Mouse (Mus musculus): ENCODE results near the gene Gm13090. TPM values are rescaled to one million over a fixed set of nuclear protein-coding genes. Genes with fewer than 3 reads are reported as not detected.

Gm13090 gene
- polyA plus RNA-seq (2016; fragmentation: Nextera tagmentation; extraction: Ambion mirVana), result not detected in 2 replicates

- Histone ChIP-seq H3K4me3 (no peak within 1 kb of the TSS), H3K9ac (peak within 1 kb of the TSS; percentile 21; the same call in 1 of the 2 replicates), H3K27ac (no peak within 1 kb of the TSS), H3K27me3 (no peaks in the 10 kb centered on the region), H3K4me2 (replicated peaks) (no peak within 1 kb of the TSS), H3K9me3 (no peaks in the 10 kb centered on the region), H3K4me1 (no peaks in the 10 kb centered on the region), H3K36me3 (peaks cover 28% of the 10 kb centered on the region; the same call in 1 of the 2 replicates)
- ATAC-seq (ENCODE audit: insufficient number of reproducible peaks, insufficient read depth, low FRiP score, low TSS enrichment), result no peak
- 92% methylated on average over 7 of the region's 7 CpGs for WGBS
Observed at GRCm38 (mm10) chr4:151089270-151089669, at the start of gene Gm13090. Gm13090 (plus strand) TSS chr4:151089570.

- Histone ChIP-seq H3K36me3 (0 out of 2 replicates have a peak, but pooled peaks cover 4% of the 10 kb centered on the region), H3K4me2 (replicated peaks) (no peak overlapping the region), H3K4me1 (peaks cover 2% of the 10 kb centered on the region; the same call in 1 of the 2 replicates), H3K27ac (no peak overlapping the region), H3K9me3 (no peaks in the 10 kb centered on the region), H3K9ac (no peak overlapping the region), H3K27me3 (no peaks in the 10 kb centered on the region), H3K4me3 (no peak overlapping the region)
- ATAC-seq (ENCODE audit: insufficient number of reproducible peaks, insufficient read depth, low FRiP score, low TSS enrichment), result no peak
- WGBS, result 86% methylated on average over 5 of the region's 5 CpGs
Observed at GRCm38 (mm10) chr4:151041506-151041905, 47.9 kb upstream of the Gm13090 start.

- peak overlapping the region; percentile 59; the same call in 1 of the 2 replicates for H3K4me3 ChIP-seq
- H3K9me3 ChIP-seq, result no peaks in the 10 kb centered on the region
- ATAC-seq (ENCODE audit: insufficient number of reproducible peaks, insufficient read depth, low FRiP score, low TSS enrichment), result no peak
- H3K9ac ChIP-seq, result no peak overlapping the region
- no peak overlapping the region for H3K27ac ChIP-seq
- H3K27me3 ChIP-seq, result no peaks in the 10 kb centered on the region
- peak overlapping the region; percentile 97 for H3K4me2 ChIP-seq (replicated peaks)
- H3K4me1 ChIP-seq, result peaks cover 2% of the 10 kb centered on the region; the same call in 1 of the 2 replicates
- H3K36me3 ChIP-seq, result peaks cover 15% of the 10 kb centered on the region
- 44% methylated on average over 5 of the region's 5 CpGs for WGBS
Observed at GRCm38 (mm10) chr4:151043281-151043680, 46.1 kb upstream of the Gm13090 start.

- peak within 1 kb of the TSS; percentile 59 for H3K4me3 ChIP-seq
- peak within 1 kb of the TSS; percentile 97 for H3K4me2 ChIP-seq (replicated peaks)
- H3K9me3 ChIP-seq, result no peaks in the 10 kb centered on the region
- peak within 1 kb of the TSS; percentile 36; the same call in 1 of the 2 replicates for H3K27ac ChIP-seq
- WGBS, result under 1% methylated on average over 78 of the region's 79 CpGs
- H3K36me3 ChIP-seq, result peaks cover 20% of the 10 kb centered on the region
- no peaks in the 10 kb centered on the region for H3K27me3 ChIP-seq
- ATAC-seq (ENCODE audit: insufficient number of reproducible peaks, insufficient read depth, low FRiP score, low TSS enrichment), result peak; percentile 98
- peaks cover 2% of the 10 kb centered on the region; the same call in 1 of the 2 replicates for H3K4me1 ChIP-seq
- H3K9ac ChIP-seq, result peak within 1 kb of the TSS; percentile 69
Observed at GRCm38 (mm10) chr4:151044037-151044943, 45.1 kb upstream of the Gm13090 start, which contains the start of gene Per3. Per3 (minus strand) TSS chr4:151044665.

- Histone ChIP-seq H3K4me2 (replicated peaks) (peak overlapping the region; percentile 97), H3K36me3 (peaks cover 26% of the 10 kb centered on the region), H3K9ac (peak overlapping the region; percentile 69; the same call in 1 of the 2 replicates), H3K27me3 (no peaks in the 10 kb centered on the region), H3K9me3 (no peaks in the 10 kb centered on the region), H3K4me1 (peaks cover 2% of the 10 kb centered on the region; the same call in 1 of the 2 replicates), H3K27ac (0 out of 2 replicates have a peak overlapping the region, but pooled peaks have one; percentile 26), H3K4me3 (peak overlapping the region; percentile 59)
- 4% methylated on average over 21 of the region's 21 CpGs for WGBS
- ATAC-seq (ENCODE audit: insufficient number of reproducible peaks, insufficient read depth, low FRiP score, low TSS enrichment), result no peak
Observed at GRCm38 (mm10) chr4:151044944-151045570, 44.3 kb upstream of the Gm13090 start.

- Histone ChIP-seq H3K36me3 (peaks cover 36% of the 10 kb centered on the region), H3K4me1 (peaks cover 2% of the 10 kb centered on the region; the same call in 1 of the 2 replicates), H3K4me2 (replicated peaks) (no peak overlapping the region), H3K27ac (no peak overlapping the region), H3K9ac (no peak overlapping the region), H3K9me3 (no peaks in the 10 kb centered on the region), H3K27me3 (no peaks in the 10 kb centered on the region), H3K4me3 (no peak overlapping the region)
- ATAC-seq (ENCODE audit: insufficient number of reproducible peaks, insufficient read depth, low FRiP score, low TSS enrichment), result no peak
- 90% methylated on average over 3 of the region's 3 CpGs for WGBS
Observed at GRCm38 (mm10) chr4:151046524-151046923, 42.8 kb upstream of the Gm13090 start.

- 74% methylated on average over 1 of the region's 1 CpGs for WGBS
- no peak for ATAC-seq (ENCODE audit: insufficient number of reproducible peaks, insufficient read depth, low FRiP score, low TSS enrichment)
- H3K36me3 ChIP-seq, result peaks cover 56% of the 10 kb centered on the region
Observed at GRCm38 (mm10) chr4:151051162-151051561, 38.2 kb upstream of the Gm13090 start.

GRCm38 (mm10) chr4:151057347-151058321 is 31.7 kb upstream of the Gm13090 start, which contains the start of gene Vamp3:
Vamp3 (minus strand) TSS chr4:151057963.
- H3K9ac ChIP-seq, result peak within 1 kb of the TSS; percentile 89
- WGBS, result under 1% methylated on average over 113 of the region's 114 CpGs
- peak within 1 kb of the TSS; percentile 72 for H3K4me2 ChIP-seq (replicated peaks)
- no peaks in the 10 kb centered on the region for H3K9me3 ChIP-seq
- peak within 1 kb of the TSS; percentile 91 for H3K27ac ChIP-seq
- peaks cover 14% of the 10 kb centered on the region; the same call in 1 of the 2 replicates for H3K36me3 ChIP-seq
- peak; percentile 99 for ATAC-seq (ENCODE audit: insufficient number of reproducible peaks, insufficient read depth, low FRiP score, low TSS enrichment)
- H3K4me3 ChIP-seq, result peak within 1 kb of the TSS; percentile 95
- no peaks in the 10 kb centered on the region for H3K27me3 ChIP-seq
- peaks cover 10% of the 10 kb centered on the region for H3K4me1 ChIP-seq

More at GRCm38 (mm10) chr4:151051162-151051561, 38.2 kb upstream of the Gm13090 start:
- no peak overlapping the region for H3K4me2 ChIP-seq (replicated peaks)
- H3K4me1 ChIP-seq, result 0 out of 2 replicates have a peak, but pooled peaks cover 2% of the 10 kb centered on the region
- no peak overlapping the region for H3K9ac ChIP-seq
- H3K27ac ChIP-seq, result no peak overlapping the region
- no peaks in the 10 kb centered on the region for H3K9me3 ChIP-seq
- no peaks in the 10 kb centered on the region for H3K27me3 ChIP-seq
- no peak overlapping the region for H3K4me3 ChIP-seq

- no peak overlapping the region for H3K9ac ChIP-seq
- peak overlapping the region; percentile 74; the same call in 1 of the 2 replicates for H3K27ac ChIP-seq
Observed at GRCm38 (mm10) chr4:151058634-151059033, 30.7 kb upstream of the Gm13090 start.

GRCm38 (mm10) chr4:151059566-151059965 is 29.8 kb upstream of the Gm13090 start:
- peaks cover 6% of the 10 kb centered on the region; the same call in 1 of the 2 replicates for H3K36me3 ChIP-seq
- ATAC-seq (ENCODE audit: insufficient number of reproducible peaks, insufficient read depth, low FRiP score, low TSS enrichment), result no peak
- WGBS, result 93% methylated on average over 4 of the region's 4 CpGs

More at GRCm38 (mm10) chr4:151058634-151059033, 30.7 kb upstream of the Gm13090 start:
- Histone ChIP-seq H3K4me1 (peaks cover 10% of the 10 kb centered on the region), H3K36me3 (peaks cover 14% of the 10 kb centered on the region; the same call in 1 of the 2 replicates), H3K27me3 (no peaks in the 10 kb centered on the region), H3K9me3 (no peaks in the 10 kb centered on the region), H3K4me3 (peak overlapping the region; percentile 95; the same call in 1 of the 2 replicates), H3K4me2 (replicated peaks) (peak overlapping the region; percentile 72)
- ATAC-seq (ENCODE audit: insufficient number of reproducible peaks, insufficient read depth, low FRiP score, low TSS enrichment), result no peak
- WGBS, result 80% methylated on average over 4 of the region's 4 CpGs

More at GRCm38 (mm10) chr4:151059566-151059965, 29.8 kb upstream of the Gm13090 start:
- Histone ChIP-seq H3K27me3 (no peaks in the 10 kb centered on the region), H3K4me3 (no peak overlapping the region), H3K9me3 (no peaks in the 10 kb centered on the region), H3K9ac (no peak overlapping the region), H3K4me2 (replicated peaks) (no peak overlapping the region), H3K27ac (no peak overlapping the region), H3K4me1 (peaks cover 10% of the 10 kb centered on the region)
